Mouse (Mus musculus): ENCODE measurements around the gene 4932429P05Rik. TPM values are rescaled to one million over a fixed set of nuclear protein-coding genes. Genes with fewer than 3 reads are reported as not detected.

Gene 4932429P05Rik
- not detected for total RNA-seq (2023)

DNA sequence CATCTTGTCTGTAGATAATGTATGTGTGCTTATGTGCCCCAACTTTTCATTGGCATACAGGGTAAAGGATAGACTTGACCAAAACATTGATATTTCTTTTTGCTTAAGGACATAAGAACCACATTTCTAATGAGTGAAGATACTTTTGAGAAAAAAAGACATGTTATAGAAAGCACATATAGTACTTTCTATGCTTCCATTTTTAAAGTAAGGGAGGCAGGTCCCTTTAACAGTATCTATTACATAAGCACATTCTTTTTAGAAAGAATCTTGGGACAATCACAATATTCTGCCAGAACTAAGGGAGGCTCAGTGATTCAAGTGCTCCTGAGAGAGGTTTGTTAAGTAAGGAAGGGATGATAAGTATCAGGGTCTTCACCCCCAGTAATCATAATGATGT, at the start of gene 4932429P05Rik:
Gene 4932429P05Rik (plus strand): TSS at position 301 of the 400 bp plus-strand sequence.

Other genes with a start within 250 kb of the 4932429P05Rik start
- gene 4930415L06Rik, start 180.6 kb downstream of the 4932429P05Rik start, total RNA-seq (2023): not detected

All from neutrophil, adult 59 days (primary cell).